Mouse (Mus musculus) kidney, postnatal 10 days (tissue): ENCODE measurements around the gene Lrr1.
"Not testable (repeated sequence)": the region's sequence is repeated elsewhere in the genome, so short reads cannot be mapped to it uniquely, and the experiment has no call there.

Source experiments
- DNase-seq: peaks from one replicate; pipeline ENCODE4 v3.0.0; 2021; ENCODE audit warnings: mixed read lengths

Gene Lrr1

DNA sequence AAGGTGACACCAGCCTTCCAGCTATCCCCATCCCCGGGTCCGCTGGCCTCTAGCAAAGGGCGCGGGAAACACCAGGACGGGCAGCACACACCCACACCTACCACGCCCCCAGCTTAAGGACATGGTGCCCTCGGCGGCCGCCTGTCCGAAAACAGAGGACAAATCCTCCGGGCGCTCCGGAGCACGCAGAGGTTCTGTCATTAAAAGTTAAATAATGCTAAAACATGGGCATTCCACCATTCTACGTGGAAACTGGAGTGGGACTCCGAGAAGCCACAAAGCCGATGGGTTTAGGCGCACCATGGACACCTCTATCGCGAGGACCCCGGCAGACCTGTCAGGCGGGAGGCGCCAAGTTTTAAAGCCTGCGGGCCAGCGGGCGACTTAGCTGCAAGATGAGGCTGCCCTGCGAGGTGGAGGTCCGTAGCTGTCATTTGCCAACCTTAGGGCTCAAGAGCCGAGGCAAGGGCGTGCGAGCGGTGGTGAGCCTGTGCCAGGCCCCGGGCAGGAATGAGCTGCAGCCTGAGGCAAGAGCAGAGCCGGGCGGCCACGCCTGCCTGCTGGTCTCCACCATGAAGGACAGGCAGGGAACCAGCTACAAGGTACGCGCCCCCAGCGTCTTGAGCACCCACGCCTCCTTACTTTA lies at the start of gene Lrr1:
Gene Lrr1, plus strand, starts transcription at position 354 of the 646 bp plus-strand sequence.
- peak; percentile 91 for DNase-seq

DNA sequence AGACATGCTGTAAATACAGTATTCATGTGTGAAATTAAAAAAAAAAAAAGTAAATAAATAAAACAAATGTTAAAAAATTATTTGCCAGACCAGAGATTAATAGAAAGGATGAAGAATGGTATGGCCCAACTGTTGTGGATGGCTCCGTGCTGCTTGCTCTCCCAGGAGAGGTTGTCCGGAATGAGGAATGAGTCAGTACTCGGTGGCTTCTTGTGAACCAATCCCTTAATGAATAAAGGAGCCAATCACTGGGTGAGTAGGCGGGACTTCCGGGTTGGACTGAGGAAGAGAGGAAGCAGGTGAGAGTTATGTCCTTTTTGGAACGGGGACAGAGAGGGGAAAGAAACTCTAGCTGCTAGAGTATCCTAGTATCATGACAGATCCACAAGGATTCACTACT lies 48.7 kb upstream of the Lrr1 start:
- DNase-seq: no peak

DNA sequence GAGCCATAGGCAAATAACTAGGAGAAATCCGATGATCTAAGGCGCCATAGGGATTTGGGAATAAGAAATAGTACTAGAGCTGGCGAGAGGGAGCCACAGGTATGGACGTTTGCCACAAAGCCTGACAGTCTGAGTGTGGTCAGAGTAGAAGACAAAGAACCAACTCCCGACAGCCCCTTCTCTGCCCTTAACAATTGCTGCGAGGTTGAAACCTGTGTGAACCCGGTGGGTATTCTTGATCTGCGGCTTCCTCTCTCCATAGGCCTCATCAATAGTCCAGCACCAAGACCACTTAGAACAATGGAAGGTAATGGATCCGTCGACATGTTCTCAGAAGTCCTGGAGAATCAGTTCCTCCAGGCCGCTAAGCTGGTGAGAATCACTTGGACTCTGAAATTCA lies 45.8 kb upstream of the Lrr1 start:
- no peak for DNase-seq

DNA sequence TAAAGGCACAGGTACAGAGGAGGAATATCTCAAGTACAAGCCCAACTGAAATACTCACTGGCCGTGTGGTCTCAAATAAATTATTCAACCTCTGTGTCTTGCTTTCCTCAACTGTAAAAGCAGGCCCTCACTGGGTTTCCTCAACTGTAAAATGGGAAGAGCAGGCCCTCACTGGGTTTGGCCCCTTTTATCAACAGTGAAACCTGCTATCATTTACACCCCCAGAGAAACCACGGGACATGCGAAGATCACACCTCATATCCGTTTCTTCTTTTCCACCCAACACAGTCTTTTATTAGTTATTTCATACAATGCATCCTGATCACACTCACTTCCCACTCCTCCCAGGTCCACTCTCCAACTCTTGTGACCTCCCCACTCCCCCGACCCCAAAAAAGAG lies 43.5 kb upstream of the Lrr1 start:
- no peak for DNase-seq

DNA sequence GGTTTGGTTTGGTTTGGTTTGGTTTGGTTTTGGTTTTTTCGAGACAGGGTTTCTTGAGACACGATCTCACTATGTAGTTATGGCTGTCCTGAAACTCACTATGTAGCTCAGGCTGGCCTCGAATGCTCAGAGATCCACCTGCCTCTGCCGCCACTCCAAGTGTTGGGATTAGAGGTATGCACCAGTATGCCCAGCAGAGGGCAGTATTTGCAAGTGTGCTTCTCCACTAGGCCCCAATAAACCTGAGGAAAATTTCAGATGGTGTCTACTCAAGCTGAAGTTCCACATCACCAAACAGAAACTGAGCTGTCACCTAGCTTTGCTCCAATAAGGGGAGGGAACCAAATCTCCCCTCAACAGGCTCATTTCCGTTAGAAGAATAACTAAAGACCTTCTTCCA lies 41.4 kb upstream of the Lrr1 start:
- DNase-seq: peak; percentile 31

DNA sequence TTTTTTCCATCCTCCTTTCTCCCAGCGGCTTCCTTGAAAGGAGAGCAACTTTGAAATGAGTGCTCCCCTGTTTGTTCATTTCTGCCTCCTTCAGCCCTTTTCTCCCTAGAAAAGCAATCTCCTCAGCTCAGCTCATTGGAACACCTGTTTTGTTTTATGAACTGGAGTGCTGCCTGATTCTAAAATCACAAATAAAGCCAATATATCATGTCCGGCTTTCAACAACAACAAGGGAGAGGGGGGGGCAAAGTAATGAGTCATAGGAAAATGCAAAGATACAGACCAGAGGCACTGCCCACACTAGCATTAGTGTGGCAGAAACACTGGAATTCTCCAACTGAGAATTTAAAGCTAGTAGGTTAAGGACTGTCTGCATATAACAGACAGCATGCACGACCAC lies 41.0 kb upstream of the Lrr1 start:
- no peak for DNase-seq

DNA sequence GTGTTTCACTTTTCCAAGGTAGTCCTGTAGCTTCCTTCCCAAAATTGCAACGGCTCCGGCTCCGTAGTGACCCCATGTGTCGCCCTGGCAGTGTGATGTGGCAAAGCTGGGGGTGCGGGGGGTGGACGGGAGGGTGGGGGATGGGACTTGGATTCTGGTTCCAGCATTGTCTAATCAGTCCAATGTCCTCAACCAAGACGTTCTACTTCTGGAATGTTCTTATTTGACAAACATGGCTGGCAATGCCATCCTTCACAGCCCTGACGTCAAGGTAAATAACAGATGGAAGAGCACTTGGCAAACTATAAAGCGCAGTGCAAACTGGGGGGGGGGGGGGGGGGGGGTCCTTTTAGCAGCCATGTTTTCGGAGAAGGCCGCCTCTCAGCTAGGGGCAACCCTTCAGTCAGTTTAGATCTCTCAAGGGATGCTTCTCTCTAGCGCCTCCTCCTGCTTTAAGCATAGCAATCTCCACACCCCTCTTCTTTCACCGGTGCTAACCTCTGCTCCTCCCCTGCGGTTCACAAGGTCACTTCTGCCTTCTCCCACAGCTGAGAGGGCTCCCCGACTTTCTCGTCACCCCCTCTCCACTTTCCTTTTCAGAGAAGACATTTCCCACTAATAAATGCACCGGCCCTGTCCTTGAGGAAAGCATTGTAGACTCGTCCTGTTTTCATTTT lies 38.8 kb upstream of the Lrr1 start:
- DNase-seq: no peak

DNA sequence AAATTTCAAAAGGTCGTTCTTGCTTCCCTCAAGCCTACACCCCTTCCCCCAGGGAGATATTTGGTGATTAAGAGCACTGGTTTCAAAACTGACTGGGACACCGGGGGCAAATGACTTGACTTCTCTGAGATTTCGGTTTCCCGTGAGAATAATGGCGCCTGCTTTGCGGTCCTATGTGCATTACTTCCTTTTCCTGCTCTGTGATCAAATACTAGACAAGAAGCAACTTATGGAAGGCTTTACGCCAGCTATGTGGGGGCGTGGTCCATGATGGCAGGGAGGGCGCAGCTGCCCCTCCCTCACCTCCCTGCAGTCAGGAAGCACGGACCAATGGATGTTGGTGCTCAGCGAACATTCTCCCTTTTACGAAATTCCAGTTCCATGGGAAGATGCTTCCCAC lies 38.1 kb upstream of the Lrr1 start:
- no peak for DNase-seq

DNA sequence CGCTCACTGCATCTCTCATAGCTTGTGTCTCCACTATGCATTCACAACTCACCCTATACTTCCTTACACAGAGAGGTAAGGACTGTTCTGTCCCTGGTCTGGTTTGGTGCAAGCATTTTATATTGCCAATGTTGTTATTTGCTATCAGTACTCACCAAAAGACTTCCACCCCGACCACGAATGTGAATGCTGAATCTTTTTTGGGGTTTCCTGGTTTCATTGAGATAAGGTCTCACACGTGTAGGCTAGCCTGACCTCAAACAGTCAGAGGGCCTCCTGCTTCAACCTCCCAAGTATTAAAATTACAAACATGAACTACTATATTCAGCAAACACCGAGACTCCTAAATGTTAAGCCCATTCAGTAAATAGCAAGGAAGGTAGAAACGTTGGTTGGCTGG lies 37.3 kb upstream of the Lrr1 start:
- no peak for DNase-seq

DNA sequence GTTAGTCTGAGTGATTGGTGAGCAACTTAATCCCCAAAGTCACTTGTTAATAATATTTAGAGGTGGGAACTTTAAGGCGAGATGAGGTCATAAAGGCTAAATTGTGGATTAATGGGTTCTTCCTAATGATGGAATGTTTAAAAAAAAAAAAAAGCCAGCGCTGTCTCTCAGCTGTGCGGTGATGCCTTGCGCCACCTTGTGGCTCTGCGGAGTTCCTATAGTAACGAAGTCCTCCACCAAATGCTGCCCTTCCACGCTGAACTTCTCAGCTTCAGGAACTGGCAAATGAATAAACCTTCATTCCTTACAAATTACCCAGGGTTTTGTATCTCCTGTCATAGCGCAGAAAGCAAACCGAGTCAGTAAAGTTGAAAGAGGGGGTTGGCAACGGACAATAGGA lies 36.6 kb upstream of the Lrr1 start:
- DNase-seq: peak; percentile 75

DNA sequence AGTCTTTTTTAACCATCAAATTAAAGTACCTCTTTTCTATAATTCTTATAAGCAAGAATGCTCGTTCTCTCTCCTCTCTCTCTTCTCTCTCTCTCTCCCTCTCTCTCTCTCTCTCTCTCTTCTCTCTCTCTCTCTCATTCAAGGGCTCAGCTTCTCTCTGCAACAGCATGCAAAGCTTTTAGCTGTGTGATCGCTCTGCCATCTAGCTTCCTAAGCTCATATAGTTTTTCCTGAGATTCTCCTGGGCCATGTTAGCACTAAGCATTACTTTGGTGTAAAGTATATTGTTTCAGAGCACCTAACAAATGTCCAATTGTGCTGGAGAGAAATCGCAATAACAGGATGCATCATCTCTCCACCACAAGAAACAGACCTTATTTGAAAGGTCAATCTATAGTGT lies 29.4 kb upstream of the Lrr1 start:
- no peak for DNase-seq

DNA sequence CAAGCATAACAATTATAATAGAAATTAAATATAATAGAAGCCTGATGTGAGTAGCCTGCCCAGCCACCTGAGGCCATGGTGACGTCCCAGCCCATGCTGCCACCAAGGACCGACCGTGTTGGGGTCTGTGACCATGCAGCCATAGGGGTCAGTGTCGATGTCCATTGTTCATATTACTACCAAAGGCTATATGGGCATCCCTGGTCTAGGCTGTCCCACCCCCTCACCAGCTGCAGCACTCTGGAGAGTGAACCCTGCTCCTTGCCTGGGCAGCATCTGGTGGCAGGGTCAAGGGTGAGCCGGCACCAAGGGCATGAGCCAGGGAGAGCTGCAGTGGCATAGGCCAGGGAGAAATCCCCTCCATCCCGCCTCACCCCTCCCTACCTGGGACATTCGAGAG lies 28.8 kb upstream of the Lrr1 start:
- no peak for DNase-seq

DNA sequence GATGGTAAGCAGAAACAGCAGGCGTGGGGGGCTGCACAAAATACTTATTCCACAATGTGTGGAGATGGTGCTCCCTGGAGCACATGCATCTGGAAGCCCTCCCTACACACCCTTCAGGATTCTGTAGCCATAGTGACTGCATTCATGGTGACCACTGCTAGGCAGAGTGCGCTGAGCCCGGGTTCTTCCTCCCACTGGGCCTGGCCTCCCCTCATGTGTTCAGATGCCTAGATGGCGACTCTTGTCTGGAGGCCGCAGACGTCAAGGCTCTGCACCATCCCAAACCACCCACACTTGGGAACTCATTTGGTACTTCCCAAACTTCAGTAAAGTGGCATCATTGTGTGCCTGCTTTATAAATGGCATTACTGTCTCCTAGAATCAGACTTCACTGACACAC lies 25.2 kb upstream of the Lrr1 start:
- no peak for DNase-seq

DNA sequence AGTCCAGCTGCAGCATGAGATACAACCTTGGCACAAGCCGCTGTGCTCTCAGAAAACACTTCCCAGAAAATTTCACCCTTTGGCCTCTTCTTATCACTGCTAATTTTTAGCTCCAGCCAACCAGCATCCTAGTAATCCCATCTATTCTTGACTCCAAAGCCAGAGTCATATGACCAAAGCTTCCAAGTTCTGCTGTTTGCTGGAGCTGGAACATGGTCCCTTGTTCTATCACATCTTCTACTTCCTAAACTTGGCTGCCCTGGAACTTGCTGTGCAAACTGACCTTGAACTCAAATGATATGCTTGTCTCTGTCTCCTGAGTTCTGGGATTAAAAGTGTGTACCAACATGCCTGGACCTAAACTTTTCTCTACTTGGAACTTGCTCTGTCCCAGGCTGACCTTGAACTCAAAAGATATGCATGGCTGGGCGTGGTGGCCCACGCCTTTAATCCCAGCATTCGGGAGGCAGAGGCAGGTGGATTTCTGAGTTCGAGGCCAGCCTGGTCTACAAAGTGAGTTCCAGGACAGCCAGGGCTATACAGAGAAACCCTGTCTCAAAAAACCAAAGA lies 21.4 kb upstream of the Lrr1 start:
- no peak for DNase-seq

DNA sequence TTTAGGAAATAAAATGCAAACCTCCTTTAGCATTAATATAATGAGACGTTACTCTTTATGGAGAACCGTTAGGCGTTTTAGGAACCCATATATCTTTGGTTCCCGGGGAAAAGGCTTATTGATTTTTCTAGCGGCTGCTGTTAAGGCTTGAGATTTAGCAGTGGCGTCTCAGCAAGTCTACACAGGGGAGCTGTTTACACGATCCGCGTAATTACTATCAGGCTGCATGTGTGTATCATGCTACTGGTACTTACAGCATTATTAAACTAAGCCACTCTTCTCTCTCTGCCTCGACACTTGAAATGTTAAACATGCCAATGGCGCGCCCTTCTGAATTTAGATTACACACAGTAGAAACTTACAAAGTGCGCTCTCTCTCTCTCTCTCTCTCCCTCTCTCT lies 18.6 kb upstream of the Lrr1 start:
- DNase-seq: no peak

DNA sequence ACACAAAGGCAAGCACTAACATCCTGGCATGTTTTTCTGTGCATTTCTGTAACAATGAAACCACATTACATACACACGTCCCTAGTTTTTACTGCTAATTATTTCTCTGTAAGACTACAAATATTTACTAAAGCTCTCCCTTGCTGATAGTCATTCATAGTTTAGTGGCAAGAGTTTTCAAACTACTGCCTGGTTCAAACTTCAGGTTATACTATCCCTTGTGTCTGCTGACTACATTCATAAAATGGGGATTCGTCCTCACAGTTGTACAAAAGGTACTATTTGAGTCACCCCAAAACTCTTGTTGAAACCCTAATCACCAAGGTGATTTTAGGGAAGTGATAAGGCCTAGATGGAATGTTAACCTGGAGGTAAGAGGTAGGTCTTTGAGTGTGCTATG lies 12.7 kb upstream of the Lrr1 start:
- no peak for DNase-seq

DNA sequence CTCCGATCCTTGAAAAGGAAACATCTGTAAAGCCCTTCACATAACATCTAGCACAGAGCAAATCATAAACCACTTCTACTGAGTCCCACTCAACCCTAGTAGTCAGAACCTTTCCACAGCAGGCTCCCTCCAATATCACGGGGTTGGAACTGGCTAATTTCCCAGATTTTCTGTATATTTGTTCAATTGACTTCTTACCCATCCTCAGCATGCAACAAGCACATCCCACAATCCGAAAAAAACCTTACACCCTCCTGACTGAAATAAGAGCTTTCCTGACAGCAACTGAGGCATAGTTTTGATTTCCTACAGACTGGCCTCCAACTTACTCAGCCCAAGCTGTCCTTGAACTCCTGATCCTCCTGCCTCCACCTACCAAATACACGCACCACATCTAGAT lies 12.2 kb upstream of the Lrr1 start:
- no peak for DNase-seq

DNA sequence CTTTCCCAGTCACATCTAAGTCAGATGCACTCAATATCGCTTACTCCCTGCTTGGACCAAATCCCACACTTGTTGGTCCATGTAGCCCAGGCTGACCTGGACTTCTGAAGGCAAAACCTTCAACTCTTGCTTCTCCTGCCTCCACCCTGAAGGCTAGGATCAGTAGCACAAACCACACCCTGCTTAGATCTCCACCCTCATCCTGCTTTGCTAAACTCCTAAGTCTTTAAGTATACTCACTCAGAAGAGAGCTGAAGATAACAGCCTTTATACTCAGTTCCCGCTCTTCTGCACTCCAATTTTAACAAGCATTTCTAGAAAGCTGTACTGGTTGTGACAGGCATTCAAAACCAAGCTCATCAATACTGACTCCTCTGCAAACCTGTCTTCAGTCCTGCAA lies 11.5 kb upstream of the Lrr1 start:
- DNase-seq: no peak

DNA sequence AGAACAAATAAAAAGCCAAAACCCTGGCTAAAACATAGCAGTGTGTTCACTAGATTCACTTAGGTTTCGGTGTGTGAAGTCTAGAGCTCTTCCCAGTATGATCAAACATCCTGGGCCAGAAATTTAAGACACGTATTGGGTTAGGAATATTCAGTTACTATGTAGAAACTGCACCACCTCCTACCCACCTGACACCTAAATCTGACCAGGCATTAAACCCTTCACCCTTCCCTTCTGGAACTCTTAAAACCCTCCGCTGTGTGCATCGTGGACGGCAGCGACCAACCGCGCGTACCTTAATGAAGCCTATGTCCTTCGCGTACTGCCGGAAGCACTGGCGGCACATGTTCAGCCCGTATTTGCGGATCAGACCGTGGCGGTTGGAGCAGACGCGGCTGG lies 10.2 kb upstream of the Lrr1 start:
- no peak for DNase-seq

DNA sequence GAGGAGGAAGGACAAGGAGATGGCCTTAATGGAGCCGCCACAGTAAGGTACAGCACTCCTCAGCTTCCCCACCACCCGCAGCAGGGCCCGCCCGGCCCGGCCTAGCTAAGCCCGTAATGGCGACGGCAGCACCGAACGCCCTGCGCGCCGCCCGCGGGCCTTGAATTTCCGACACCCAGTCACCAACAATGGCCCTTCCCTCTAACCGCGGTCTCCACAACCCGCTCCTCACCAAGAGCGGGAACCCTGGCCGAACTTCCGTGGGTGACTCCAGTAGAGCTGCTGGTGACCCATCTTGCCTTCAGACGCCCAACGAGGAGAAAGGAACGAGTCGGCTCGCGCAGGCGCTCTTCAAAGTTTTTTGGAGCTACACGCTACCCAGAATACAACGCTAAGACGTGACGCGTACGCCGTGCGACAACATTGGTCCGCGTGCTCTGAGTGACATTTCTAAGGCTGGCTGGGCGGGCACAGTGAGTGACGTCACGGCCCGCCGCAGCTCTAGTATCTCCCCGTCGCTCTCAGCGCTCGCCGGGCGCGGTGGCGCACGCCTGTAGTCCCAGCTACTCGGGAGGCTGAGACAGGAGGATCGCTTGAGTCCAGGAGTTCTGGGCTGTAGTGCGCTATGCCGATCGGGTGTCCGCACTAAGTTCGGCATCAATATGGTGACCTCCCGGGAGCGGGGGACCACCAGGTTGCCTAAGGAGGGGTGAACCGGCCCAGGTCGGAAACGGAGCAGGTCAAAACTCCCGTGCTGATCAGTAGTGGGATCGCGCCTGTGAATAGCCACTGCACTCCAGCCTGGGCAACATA lies 9.6 kb upstream of the Lrr1 start, which contains the start of gene Rps29:
Gene Rps29, minus strand, starts transcription at position 422 of the 813 bp plus-strand sequence.
- DNase-seq: peak; percentile 98

DNA sequence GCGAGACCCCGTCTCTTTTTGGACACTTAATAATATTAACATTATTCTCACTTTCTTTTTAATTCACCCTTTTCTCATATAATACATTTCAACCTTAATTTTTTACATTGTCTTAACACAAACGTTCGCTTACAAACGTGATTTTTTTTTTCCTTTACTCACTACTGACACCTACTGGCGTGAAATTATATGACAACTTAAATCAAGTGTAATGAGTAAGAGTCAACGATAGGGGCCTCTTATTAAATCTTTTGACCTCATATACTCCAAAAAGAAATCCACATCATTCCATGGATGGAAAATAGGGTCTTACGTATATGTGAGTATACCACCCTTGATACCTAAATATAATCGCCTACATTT lies 9.1 kb upstream of the Lrr1 start:
- no peak for DNase-seq

DNA sequence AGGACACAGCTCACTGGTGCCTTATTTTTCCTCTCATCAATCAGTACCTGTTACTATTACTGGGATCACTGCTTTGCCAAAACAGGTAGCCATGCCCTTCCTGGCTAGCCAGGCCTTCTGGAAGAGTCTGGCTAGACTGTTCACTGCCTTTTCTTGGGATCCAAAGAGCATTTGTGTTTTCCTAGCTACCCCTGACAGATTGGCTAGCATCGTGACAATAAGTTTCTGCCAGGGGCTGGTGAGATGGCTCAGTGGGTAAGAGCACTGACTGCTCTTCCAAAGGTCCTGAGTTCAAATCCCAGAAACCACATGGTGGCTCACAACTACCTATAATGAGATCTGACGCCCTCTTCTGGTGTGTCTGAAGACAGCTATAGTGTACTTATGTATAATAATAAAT lies 7.9 kb upstream of the Lrr1 start:
- DNase-seq: not testable (repeated sequence)

DNA sequence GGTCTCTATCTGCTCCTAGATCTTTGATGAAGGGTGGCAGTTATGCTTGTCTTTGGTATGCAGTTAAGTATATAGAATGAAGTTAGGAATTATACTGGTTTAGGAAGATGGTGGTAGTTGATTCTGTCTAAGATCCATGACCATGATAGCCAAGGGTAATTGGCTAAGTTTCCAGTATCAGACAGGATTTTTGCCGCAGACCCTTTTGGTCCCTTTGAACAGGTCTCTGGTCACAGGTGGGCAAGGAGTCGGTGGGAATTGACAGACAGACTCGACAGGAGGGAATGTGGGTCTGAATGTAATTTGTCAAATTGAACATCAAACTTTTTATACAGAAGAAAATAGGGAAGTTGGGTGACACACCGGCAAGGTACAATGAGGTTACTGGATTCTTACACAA lies 5.0 kb upstream of the Lrr1 start:
- DNase-seq: not testable (repeated sequence)

DNA sequence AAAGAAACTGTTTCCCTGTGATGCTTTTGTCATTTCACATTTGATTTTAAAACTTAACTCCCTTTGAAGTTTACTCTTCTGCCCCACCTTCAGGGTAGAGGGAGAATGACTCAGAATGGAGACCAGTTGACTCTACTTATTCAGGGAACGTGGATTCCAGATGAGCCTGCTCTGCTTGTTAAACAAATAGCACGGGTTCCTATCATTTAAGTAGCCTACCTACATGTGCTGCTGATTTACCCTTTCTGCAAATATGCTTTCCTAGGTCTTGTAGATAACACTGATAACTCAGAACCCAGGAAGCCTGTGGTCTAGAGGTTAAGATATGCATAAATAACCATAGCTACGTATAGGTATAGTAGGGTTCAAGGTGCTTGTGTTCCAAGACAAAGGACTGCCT lies 3.7 kb upstream of the Lrr1 start:
- no peak for DNase-seq
